Mouse (Mus musculus) thymus, adult 2 months (tissue): ENCODE data around the gene Creb3. TPM values are rescaled to one million over a fixed set of nuclear protein-coding genes. Genes with fewer than 3 reads are reported as not detected.

ENCODE experiments used
- DNase-seq: peaks from one replicate; pipeline ENCODE4 v3.0.0; 2021
- H3K27ac ChIP-seq: fragments of 200-500 bp; 2 replicates; pipeline ENCODE4 v1.5.1; 2012; ENCODE audit warnings: low read length, control low read depth; ENCODE audit not compliant: control insufficient read depth, insufficient read depth
- H3K27me3 ChIP-seq: fragments of 200-500 bp; 2 replicates; pipeline ENCODE4 v1.6.1; 2012; ENCODE audit warnings: mild to moderate bottlenecking, low read length, moderate library complexity, mixed read lengths; ENCODE audit not compliant: control insufficient read depth, insufficient read depth
- H3K36me3 ChIP-seq: fragments of 200-500 bp; 2 replicates; pipeline ENCODE4 v1.6.1; 2012; ENCODE audit warnings: mild to moderate bottlenecking, low read length, moderate library complexity; ENCODE audit not compliant: control insufficient read depth, insufficient read depth
- H3K4me1 ChIP-seq: fragments of 200-500 bp; replicated peaks from 2 replicates; pipeline ENCODE4 v1.6.1; 2012; ENCODE audit warnings: low read length; ENCODE audit not compliant: control insufficient read depth, insufficient read depth
- H3K4me3 ChIP-seq: fragments of 200-500 bp; 2 replicates; pipeline ENCODE4 v1.5.1; 2012; ENCODE audit warnings: mild to moderate bottlenecking, low read length, control low read depth, moderate library complexity; ENCODE audit not compliant: control insufficient read depth, insufficient read depth
- CTCF ChIP-seq: fragments of 200-500 bp; IDR thresholded peaks from 2 replicates; pipeline ENCODE4 v1.5.1; 2012; ENCODE audit warnings: mild to moderate bottlenecking, control low read depth, low read length, moderate library complexity, borderline replicate concordance; ENCODE audit not compliant: control insufficient read depth, poor library complexity, insufficient read depth; ENCODE audit errors: extremely low read depth
- POLR2A ChIP-seq: fragments of 200-500 bp; IDR thresholded peaks from 2 replicates; pipeline ENCODE4 v1.6.1; 2012; ENCODE audit warnings: mild to moderate bottlenecking, low read length, control low read depth, moderate library complexity; ENCODE audit not compliant: control insufficient read depth, poor library complexity, insufficient read depth; ENCODE audit errors: extremely low read depth
- WGBS: fragments of 180-500 bp; shearing (Covaris S2); methylation state at CpG from one replicate; pipeline ENCODE4 v1.1.7; 2018; 5-methylcytosine and 5-hydroxymethylcytosine counted together
- polyA plus RNA-seq: library from polyadenylated mRNA; depleted of rRNA; stranded (reverse); fragments of >200 nt; gene quantifications from 2 replicates; pipeline ENCODE4 v1.2.3, GENCODE M21; 2012

Gene Creb3
- polyA plus RNA-seq, 1 experiment = 80.2 TPM

DNA sequence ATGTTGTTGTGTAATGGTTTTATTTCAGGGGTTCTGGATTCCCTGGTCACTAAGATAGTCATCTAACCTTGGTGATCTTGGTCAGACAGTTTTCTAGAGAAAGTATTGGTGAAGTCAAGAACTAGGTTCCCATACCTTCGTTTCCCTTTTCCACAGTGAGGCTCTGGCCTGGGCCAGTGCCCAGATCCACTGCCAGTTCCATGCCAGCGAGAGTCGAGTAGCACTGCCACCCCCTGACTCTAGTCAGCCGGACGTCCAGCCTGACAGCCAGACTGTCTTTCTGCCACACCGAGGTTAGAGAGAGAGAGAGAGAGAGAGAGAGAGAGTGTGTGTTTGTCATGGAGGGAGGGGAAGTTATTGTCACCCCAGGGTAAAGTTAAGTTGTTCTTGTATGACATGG, 17.6 kb downstream of the Creb3 start:
- Histone ChIP-seq H3K4me3 (no peak overlapping the region), H3K36me3 (peaks cover 5% of the 10 kb centered on the region; the same call in 1 of the 2 replicates), H3K4me1 (peaks cover 19% of the 10 kb centered on the region), H3K27me3 (no peaks in the 10 kb centered on the region), H3K27ac (no peak overlapping the region)
- no peak for DNase-seq
- TF ChIP-seq CTCF (no peak), POLR2A (no peak)
- 74% methylated on average over 6 of the region's 6 CpGs for WGBS

DNA sequence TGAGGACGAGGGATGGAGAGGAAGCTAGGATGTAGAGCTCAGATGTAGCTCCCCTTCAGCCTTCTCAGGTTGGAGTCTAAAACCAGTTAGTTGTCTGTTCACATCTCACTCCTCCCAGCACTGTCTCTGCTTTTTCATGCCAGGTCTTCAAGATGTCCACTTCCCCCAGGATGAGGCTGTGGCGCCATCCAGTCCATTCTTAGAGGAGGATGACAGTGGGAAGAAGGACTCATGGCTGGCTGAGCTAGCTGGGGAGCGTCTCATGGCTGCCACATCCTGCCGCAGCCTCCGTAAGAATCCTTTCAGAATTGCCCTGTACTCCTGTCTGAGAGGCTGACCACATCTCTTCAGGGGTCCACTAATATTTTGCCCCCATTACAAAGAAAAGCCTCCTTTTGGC, 18.6 kb downstream of the Creb3 start:
- DNase-seq = no peak
- H3K4me3 ChIP-seq = no peak overlapping the region
- 93% methylated on average over 5 of the region's 5 CpGs for WGBS
- H3K27me3 ChIP-seq = no peaks in the 10 kb centered on the region
- no peak for TF ChIP-seq CTCF
- no peak for TF ChIP-seq POLR2A
- H3K4me1 ChIP-seq = peaks cover 19% of the 10 kb centered on the region
- H3K27ac ChIP-seq = no peak overlapping the region
- peaks cover 5% of the 10 kb centered on the region; the same call in 1 of the 2 replicates for H3K36me3 ChIP-seq

DNA sequence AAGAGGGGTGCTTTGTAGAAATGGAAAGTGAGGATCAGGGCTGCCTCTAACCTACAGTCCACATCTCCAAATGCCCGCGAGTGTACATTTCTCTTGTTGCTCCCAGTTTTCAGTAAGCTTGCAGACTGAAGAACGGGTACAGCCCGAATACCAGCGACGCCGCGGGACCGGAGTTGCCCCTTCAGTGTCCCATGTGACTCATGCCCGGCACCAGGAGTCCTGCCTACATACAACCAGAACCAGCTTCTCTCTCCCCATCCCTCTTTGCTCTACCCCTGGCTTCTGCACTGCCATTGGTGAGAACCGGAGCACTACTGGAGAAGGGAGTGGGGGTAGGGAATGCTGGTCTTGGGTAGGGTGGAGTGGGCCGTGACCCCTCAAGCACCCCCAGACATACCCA, 19.2 kb downstream of the Creb3 start:
- peaks cover 5% of the 10 kb centered on the region; the same call in 1 of the 2 replicates for H3K36me3 ChIP-seq
- WGBS = 96% methylated on average over 12 of the region's 12 CpGs
- no peaks in the 10 kb centered on the region for H3K27me3 ChIP-seq
- no peak for TF ChIP-seq POLR2A
- TF ChIP-seq CTCF = no peak
- H3K4me3 ChIP-seq = no peak overlapping the region
- H3K4me1 ChIP-seq = peaks cover 20% of the 10 kb centered on the region
- no peak for DNase-seq
- no peak overlapping the region for H3K27ac ChIP-seq

DNA sequence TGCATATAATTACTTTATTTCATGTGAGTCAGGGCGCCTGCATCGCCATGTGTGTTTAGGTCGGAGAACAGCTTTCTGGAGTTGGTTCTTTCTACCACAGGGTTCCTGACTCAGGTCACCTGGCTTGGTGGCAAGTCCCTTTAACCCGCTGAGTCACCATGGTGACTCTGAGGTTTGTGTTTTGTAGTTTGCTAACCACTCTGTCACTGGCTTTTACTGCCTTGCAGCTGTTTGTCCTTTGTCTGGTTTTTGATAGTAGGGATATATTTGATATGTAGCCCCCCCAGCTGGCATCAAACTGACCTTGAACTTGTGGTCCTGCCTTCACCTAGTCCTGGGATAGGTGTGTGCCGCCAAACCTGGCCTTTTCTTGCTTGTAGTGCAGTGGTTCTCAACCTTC, 20.1 kb downstream of the Creb3 start:
- DNase-seq = no peak
- Histone ChIP-seq H3K27me3 (no peaks in the 10 kb centered on the region), H3K27ac (no peak overlapping the region), H3K4me1 (peaks cover 14% of the 10 kb centered on the region), H3K36me3 (peaks cover 5% of the 10 kb centered on the region; the same call in 1 of the 2 replicates), H3K4me3 (no peak overlapping the region)
- no peak for TF ChIP-seq POLR2A
- WGBS = 25% methylated on average over 5 of the region's 5 CpGs

DNA sequence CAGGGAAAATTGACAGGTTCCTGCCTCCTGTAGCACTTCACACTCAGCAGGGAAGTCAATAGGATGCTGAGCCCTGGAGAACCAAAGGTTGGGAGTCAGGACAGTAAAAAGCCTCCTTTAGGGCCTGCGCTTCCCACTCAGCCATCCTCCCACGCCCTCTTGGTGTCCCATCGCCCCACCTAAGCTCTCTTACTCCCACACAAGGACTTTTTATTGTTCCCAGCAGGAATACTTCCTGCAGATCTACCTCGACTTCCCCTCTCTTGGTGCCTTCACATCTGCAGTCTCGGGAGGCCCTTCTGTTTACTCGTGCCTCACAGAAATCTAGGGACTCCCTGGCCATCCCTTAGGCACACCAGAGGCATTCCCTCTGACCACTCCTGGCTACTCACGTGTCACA, 21.3 kb downstream of the Creb3 start:
- H3K4me3 ChIP-seq = no peak overlapping the region
- TF ChIP-seq CTCF (no peak), POLR2A (no peak)
- WGBS = 80% methylated on average over 7 of the region's 7 CpGs
- H3K4me1 ChIP-seq = peaks cover 8% of the 10 kb centered on the region
- peaks cover 5% of the 10 kb centered on the region; the same call in 1 of the 2 replicates for H3K36me3 ChIP-seq
- no peak for DNase-seq
- H3K27ac ChIP-seq = no peak overlapping the region
- no peaks in the 10 kb centered on the region for H3K27me3 ChIP-seq

DNA sequence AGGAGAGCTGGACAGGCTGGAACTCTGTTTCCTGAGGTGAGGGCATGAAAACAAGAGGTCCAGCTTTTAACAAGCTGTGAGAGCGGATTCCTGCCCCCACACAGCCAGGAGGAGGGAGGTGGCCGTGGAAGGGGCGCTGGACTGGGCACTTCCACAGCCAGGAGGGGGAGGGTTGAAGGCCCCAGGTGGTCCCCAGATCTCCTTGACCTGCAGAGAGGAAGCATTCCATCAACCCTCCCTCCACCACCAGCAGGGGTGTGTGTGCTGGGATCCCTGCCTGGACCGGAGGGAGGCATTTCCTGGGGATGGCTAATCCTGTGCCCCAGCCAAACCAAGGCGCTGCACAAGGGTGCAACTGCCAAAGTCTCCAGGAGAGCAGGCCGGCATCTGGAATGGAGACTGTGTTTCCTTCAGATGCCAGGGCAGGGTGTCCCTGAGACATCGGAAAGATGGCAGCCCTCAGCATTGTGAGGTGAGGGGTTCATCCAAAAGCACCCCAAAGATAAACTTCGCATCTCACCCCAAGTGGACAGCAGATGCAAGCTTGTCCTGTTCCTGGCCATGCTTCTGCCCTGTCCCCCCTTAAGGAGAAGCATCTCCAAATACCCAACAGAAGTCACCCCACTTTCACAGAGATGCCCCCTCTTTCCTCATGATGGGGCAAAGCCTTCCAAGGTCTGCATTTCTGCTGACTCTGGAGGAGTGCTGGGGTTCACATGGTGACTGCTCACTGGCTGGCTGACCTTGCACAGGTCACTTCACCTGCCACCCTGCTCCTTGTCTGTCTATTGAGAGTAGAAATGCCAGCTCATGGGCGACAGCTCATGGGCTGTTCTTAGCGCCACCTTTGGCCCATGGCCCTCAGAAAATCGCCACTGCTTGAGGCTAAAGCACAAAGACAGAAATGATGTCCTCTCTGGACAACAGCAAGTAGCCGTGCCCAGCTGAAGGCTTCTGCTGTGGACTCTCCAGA, 22.6 kb downstream of the Creb3 start, which contains the start of gene Msmp:
TSS of gene Msmp (minus strand) at position 51 of the 973 bp plus-strand sequence.
- H3K4me3 ChIP-seq = no peak within 1 kb of the TSS
- H3K27me3 ChIP-seq = no peaks in the 10 kb centered on the region
- H3K4me1 ChIP-seq = peaks cover 4% of the 10 kb centered on the region; the same call in 1 of the 2 replicates
- 97% methylated on average over 12 of the region's 12 CpGs for WGBS
- no peak for TF ChIP-seq POLR2A
- TF ChIP-seq CTCF = no peak
- peaks cover 5% of the 10 kb centered on the region; the same call in 1 of the 2 replicates for H3K36me3 ChIP-seq
- H3K27ac ChIP-seq = no peak within 1 kb of the TSS
- DNase-seq = no peak
